Mouse (Mus musculus): ENCODE measurements around the gene Astn2.

Gene Astn2

DNA sequence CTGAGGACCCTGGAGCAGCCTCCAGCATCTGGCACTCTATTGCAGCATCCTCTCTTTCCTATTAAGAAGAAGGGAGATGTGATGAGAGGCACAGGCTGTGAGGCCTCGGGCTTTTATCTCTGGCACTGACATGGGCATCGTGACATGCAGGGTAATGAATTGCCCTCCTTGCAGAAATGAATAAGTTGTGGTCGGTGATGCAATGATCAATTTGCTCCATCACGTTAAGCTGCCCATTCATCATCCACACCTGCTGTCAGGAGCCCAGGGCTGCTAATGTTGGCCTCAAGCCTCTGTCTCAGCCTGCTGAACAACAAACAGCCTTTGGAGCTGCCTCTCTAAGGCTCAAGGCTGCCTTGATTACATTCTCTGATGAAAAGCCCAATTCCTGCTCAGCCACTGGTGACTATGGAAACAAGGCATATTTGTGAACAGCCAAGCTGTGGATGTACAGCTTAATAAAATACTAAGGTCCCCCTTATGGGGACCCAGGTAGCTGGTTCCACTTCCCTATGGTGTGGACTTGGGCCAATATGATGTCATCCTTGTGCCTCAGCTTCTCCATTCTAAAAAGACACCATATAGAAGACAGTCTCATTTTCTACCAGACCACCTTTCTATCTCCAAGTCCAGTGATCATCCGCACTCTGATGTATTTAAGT, 515.9 kb downstream of the Astn2 start:
- DNase-seq (ENCODE audit: extremely low read depth, insufficient read length, low spot score): no peak

DNA sequence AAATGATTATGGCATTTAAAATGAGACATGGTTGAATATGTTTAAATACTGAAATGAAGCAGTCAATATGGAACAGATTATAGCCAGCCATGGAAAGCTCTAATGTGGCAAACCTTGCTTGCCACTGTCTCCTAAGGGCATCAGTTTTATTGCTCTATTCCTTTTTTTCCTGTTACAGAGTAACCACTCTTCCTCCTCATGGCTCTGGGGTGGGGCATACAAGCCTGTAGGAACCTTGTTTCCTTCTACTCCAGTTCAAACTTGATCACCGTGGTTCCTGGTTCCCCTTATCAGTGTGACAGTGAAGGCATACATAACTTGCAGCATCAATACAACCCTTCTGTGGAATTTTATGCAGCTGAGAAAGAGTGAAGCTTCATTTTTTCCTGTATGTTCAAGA, 517.5 kb downstream of the Astn2 start:
- no peak for DNase-seq (ENCODE audit: extremely low read depth, insufficient read length, low spot score)

DNA sequence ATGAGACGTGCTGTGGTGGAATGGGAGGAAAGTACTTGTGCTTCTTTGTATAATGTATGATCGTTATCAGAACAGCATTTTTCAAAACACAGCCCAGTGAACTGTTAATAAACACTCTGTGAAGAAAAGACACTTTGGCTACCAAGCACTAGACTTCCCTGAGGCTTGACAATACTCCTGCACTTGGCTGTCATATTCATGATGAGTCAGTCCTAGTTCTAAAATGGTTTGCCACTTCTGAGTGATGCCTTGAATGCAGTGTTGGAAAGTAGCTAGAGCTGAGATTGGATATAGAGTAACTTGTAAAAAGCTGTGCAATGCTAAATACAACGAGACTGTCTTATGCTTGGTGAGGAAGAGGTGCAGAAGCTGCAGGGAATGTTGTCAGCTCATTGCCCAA, 518.5 kb downstream of the Astn2 start:
- DNase-seq (ENCODE audit: extremely low read depth, insufficient read length, low spot score): no peak

GRCm38 (mm10) chr4:65874236-65874781, 530.1 kb downstream of the Astn2 start:
- DNase-seq (ENCODE audit: extremely low read depth, insufficient read length, low spot score): no peak

- no peak for DNase-seq (ENCODE audit: extremely low read depth, insufficient read length, low spot score)
These were observed 539.9 kb downstream of the Astn2 start for GRCm38 (mm10) chr4:65864551-65864950.

DNA sequence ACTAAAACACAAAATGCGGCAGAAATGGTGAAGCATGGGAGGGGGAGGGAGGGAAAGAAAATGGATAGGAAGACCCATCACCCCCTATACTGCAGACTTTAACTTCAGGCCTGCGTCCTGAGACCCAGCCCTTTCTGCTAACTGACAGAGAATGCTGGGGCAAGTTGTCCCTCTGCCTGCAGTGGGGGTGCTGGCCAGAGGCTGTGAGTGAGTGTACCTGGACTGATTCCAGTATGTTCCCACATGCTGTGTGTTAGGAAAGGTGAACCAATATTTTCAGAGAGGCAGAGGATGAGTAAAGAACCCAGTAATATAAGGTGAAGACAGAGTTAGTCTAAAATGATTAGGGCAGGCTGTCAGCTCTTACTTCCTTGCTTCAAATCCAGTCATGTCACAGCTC, 561.2 kb downstream of the Astn2 start:
- DNase-seq (ENCODE audit: extremely low read depth, insufficient read length, low spot score): no peak

GRCm38 (mm10) chr4:65839550-65840000, 564.8 kb downstream of the Astn2 start:
- DNase-seq (ENCODE audit: extremely low read depth, insufficient read length, low spot score): no peak

GRCm38 (mm10) chr4:65838781-65839180, 565.6 kb downstream of the Astn2 start:
- no peak for DNase-seq (ENCODE audit: extremely low read depth, insufficient read length, low spot score)

DNA sequence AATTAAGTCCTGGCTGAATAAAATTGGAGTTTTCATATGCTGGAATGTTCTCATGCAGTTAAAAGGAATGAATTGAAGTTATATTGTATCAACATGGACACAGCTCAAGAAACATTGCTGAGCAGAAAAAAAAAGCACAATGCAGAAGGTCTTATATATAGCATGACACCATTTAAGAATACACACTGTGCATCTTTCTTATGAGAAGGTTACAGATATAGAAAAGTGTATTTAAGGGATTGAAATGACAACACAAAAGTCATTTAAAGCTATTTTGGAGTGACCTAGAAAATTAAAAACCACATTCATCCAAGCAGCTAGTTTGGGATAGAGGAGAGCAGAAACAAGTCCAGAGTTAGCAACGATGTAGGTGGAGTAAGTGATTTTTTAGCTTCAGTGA, 571.4 kb downstream of the Astn2 start:
- DNase-seq (ENCODE audit: extremely low read depth, insufficient read length, low spot score): no peak

DNA sequence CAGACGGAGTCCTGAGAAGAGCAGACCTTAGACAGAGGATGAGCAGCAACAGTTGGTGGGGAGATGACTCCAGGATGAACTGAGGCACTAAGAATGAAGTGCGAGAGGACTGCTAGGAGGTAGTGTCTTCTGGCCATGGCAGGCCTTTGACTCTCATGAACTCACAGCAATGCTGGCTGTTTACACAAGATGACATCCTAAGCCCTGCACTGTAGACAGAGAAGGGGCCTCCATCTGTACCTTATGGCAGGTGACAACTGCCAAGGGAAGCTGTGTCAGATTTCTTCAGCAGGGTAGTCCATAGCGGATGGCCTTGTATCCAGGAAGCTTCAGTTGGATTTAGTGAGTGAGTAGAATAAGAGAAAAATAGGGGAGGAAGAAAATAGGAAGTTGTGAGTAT, 572.5 kb downstream of the Astn2 start:
- no peak for DNase-seq (ENCODE audit: extremely low read depth, insufficient read length, low spot score)

DNA sequence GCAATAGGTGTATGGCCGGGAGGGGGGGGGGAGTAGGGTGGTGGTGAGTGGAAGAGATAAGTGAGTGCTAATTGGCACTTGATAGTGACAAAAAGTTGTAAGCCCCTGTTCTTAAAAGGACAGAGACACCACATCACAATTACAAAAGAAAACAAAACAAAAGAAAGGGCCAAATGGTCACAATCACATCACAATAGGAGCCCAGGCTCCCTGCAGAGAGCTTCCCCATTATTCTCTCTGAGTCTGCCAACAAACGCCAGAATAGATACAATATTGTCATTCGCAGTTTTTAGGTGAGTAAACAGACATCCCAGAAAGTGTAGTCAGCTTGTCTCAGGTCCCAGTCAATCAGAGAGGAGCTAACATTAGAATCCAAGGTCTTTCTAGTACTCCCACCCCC, 573.9 kb downstream of the Astn2 start:
- DNase-seq (ENCODE audit: extremely low read depth, insufficient read length, low spot score): no peak

DNA sequence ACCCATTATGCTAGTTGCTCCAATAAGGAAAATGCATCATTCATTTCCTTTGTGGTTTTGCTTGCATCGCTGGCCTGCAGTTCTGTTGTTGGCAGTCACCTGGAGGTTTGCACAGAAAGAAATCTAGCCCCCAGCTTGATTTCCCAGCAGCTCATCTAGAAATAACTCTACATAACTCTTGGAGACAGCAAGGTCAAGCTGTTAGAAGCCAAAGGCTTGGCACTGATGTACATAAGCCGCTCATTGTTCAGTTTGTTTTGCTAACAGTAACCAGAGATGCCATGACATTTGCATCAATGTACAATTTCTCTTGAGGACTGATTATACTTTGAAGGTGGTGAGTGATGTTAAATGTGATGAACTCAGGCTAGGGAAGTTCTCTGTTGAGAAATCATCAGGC, 583.3 kb downstream of the Astn2 start:
- DNase-seq (ENCODE audit: extremely low read depth, insufficient read length, low spot score): no peak

DNA sequence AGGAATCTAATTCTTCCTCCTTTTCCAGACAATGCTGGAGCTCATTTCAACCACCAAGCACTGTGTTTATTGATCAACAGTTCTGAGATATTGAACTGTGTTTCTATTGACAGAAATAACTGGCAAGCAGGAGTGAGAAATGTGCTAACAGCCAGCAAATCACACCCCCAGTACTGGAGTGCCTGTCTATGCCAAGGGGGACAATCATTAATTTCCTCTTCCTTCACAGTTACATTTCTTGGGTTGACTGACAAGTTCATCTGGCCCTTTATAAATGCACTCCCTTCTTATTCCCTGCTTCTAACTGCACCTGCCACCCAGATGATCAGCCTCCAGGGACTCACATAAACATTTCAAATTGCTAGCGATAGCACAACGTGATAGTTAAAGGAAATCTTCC, 584.2 kb downstream of the Astn2 start:
- DNase-seq (ENCODE audit: extremely low read depth, insufficient read length, low spot score): no peak

DNA sequence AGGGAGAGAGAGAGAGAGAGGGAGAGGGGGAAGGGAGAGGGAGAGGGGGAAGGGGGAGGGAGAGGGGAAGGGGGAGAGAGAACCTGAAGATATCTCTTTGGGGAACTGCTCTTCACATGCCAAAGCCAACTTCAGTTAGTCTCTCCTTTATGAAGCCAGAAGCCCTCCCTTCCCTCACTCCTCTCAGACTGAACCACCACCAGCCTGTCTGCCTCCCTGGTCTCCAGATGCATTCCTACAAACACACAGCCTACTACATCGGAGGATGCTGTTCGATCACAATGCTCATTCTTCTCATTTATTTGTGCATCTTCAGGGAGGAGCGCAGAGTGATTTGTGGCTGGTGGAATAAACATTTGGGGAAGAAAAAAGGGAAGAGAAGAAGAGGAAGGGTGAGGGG, 584.6 kb downstream of the Astn2 start:
- DNase-seq (ENCODE audit: extremely low read depth, insufficient read length, low spot score): no peak

DNA sequence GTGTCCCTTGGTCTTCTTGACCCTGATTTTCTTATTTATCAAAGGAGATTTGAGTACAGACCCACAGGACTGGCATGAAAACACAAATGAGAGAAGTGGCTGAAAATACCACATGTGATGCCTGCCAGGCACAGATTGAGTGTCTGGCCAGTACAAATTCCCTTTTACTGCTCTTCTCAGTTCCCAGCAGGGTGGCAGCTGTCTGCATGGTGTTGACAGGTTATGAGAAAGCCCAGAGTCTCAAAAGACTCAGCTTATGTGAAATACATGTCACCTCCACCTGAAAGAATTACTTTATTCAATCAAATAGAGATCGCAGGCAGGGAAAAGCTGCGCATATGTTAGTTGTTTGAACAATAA, 590.3 kb downstream of the Astn2 start:
- no peak for DNase-seq (ENCODE audit: extremely low read depth, insufficient read length, low spot score)

DNA sequence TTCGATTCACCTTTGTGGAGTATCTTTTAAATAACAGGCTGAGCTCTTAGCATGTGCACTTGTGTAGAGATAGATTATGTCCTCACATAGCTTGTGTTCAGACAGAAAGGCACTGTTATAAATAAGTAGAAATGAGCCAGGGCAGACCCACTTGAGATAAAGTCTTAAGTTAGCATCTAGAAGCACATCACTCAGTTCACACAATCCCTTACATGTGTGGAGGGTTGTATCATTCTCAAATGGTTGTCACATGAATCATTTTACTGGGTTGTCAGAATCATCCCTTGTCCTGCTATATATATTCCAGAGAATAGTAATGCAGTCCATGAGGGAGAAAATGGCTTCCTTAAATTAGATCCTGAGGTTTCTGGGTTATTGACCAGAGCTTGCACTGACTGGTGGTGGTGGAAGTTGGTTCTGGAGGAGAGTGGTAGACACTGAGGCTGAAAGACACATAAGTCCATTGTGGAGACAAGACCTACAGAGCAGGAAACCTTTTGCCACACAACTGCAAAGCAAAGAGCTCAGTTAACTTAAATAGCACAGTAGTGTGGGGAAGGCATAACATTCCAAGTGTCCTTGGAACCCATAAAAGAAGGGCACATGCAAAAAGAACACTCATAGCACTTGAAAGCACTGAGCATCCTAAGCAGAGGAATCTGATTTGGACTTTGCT, 590.8 kb downstream of the Astn2 start:
- no peak for DNase-seq (ENCODE audit: extremely low read depth, insufficient read length, low spot score)

GRCm38 (mm10) chr4:65807341-65807740, 597.1 kb downstream of the Astn2 start:
- no peak for DNase-seq (ENCODE audit: extremely low read depth, insufficient read length, low spot score)

GRCm38 (mm10) chr4:65801204-65801603, 603.2 kb downstream of the Astn2 start:
- no peak for DNase-seq (ENCODE audit: extremely low read depth, insufficient read length, low spot score)

DNA sequence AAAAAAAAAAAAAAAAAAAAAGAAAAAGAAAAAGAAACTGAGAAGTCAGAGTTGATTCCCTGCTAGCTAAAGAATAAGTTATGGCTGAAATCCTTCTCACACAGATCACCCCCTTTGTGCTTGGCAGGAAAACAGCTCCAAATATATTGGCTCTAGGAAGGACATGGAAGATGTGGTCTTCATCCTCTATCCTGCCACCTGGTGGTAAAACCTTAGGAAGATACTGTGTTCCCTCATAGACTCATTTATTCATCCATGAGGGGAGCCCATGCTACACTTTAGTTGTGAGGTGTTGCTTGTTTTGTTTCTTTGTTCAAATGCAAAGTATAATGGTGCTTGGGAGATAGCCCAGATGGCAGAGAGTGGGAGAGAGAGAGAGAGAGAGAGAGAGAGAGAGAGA, 613.4 kb downstream of the Astn2 start:
- DNase-seq (ENCODE audit: extremely low read depth, insufficient read length, low spot score): no peak

DNA sequence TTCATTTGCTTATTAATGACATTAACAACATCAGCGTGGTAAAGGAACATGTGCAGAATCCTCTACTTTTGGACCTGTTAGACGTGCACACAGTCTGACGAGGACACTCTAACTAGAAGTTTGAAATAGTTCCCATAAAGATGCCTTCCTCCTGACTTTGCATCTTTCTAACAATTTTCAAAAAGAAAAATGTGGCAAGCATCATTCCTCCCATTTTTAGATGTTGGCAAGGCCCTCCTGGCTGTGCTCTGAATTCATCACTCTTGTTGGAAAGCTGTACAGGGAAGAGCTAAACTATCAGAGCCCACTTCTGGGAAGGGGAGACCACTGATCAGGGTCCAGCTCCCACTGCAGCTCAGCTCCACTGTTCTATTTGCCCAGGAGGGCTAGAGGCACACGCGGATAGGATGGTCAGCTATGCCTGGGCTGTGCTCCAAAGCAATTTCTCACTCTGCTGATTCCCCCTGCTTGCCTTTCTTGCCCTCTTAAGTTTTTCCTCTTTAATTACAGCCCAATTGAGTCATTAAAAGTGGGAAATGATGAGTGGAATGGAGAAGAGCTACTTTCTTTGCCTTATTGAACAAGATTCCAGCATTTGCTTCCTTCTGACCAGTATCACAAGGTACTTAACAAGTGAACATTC, 630.9 kb downstream of the Astn2 start:
- DNase-seq (ENCODE audit: extremely low read depth, insufficient read length, low spot score): no peak

DNA sequence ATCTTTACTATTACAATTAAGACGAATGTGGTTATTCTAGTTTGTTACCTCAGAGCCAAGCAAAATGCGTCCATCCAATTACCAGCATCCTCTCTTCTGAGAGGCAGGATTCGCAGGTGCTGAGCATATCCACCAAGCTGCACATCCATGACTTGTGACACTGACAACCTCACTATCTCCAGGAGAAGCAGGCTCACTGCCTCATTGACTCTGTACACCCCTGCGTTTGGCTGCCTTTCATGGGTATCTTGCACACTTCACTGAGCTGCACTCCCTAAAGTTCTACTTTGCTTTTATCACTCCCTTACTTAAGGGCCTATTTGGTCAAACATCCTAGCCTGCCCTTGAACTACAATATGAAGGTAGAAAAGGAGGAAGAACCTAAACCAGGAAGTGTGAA, 633.5 kb downstream of the Astn2 start:
- DNase-seq (ENCODE audit: extremely low read depth, insufficient read length, low spot score): no peak

DNA sequence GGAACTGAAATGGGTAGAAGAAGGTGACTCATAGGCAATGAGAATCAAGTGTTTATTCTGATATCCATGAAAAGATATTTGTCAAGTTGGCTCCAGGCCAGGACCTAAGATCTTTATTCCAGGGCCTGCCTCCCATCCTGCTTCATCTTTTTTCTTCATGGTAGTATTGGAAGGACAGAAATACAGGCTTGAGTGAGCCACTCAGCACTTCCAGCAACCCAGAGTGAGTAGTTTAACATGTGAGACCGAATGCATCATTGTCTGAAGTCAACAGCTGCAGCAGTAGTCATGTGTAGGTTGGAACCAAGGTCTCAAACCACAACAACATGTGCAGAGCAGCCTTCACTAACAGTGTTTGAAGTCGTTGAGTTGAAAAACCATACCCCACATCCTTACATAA, 636.5 kb downstream of the Astn2 start:
- DNase-seq (ENCODE audit: extremely low read depth, insufficient read length, low spot score): no peak
